Mouse (Mus musculus) small intestine, adult 2 months (tissue): ENCODE results near the gene 5330417C22Rik. TPM values are rescaled to one million over a fixed set of nuclear protein-coding genes. Genes with fewer than 3 reads are reported as not detected.

Experiments used
- H3K27ac ChIP-seq: fragments of 200-500 bp; 2 replicates; pipeline ENCODE4 v1.5.1; 2012; ENCODE audit warnings: low read depth, low read length, control low read depth, inconsistent platforms; ENCODE audit not compliant: insufficient read depth
- H3K27me3 ChIP-seq: fragments of 200-500 bp; 2 replicates; pipeline ENCODE4 v1.6.1; 2012; ENCODE audit warnings: mild to moderate bottlenecking, moderate library complexity, low read length, inconsistent platforms; ENCODE audit not compliant: control insufficient read depth, insufficient read depth
- H3K36me3 ChIP-seq: fragments of 200-500 bp; 2 replicates; pipeline ENCODE4 v1.6.1; 2012; ENCODE audit warnings: mild to moderate bottlenecking, low read length, control low read depth, inconsistent platforms; ENCODE audit not compliant: control insufficient read depth, insufficient read depth
- H3K4me1 ChIP-seq: fragments of 200-500 bp; 2 replicates; pipeline ENCODE4 v1.6.1; 2012; ENCODE audit warnings: low read length, inconsistent platforms, mixed read lengths; ENCODE audit not compliant: control insufficient read depth, insufficient read depth, insufficient read length
- H3K4me3 ChIP-seq: fragments of 200-500 bp; 2 replicates; pipeline ENCODE4 v1.5.1; 2012; ENCODE audit warnings: low read depth, mild to moderate bottlenecking, control low read depth, inconsistent platforms, low read length, moderate library complexity
- CTCF ChIP-seq: fragments of 200-500 bp; IDR thresholded peaks from 2 replicates; pipeline ENCODE4 v1.5.1; 2012; ENCODE audit warnings: low read depth, mild to moderate bottlenecking, control low read depth, inconsistent platforms, low read length, moderate library complexity, mixed read lengths; ENCODE audit not compliant: insufficient replicate concordance, insufficient read length; ENCODE audit errors: extremely low read depth
- POLR2A ChIP-seq: fragments of 200-500 bp; IDR thresholded peaks from 2 replicates; pipeline ENCODE4 v1.6.1; 2012; ENCODE audit warnings: low read depth, mild to moderate bottlenecking, control low read depth, inconsistent platforms, low read length, moderate library complexity
- WGBS: fragments of 180-500 bp; shearing (Covaris S2); methylation state at CpG from one replicate; pipeline ENCODE4 v1.1.7; 2018; 5-methylcytosine and 5-hydroxymethylcytosine counted together
- polyA plus RNA-seq: library from polyadenylated mRNA; depleted of rRNA; stranded (reverse); fragments of >200 nt; gene quantifications from 2 replicates; pipeline ENCODE4 v1.2.3, GENCODE M21; 2012

5330417C22Rik gene
- polyA plus RNA-seq, 1 experiment: 19.4 TPM

GRCm38 (mm10) chr3:108542299-108542698 lies 6.0 kb upstream of the 5330417C22Rik start:
- Histone ChIP-seq H3K4me3 (no peak overlapping the region), H3K27ac (no peak overlapping the region), H3K4me1 (peaks cover 2% of the 10 kb centered on the region; the same call in 1 of the 2 replicates), H3K27me3 (no peaks in the 10 kb centered on the region), H3K36me3 (no peaks in the 10 kb centered on the region)
- TF ChIP-seq POLR2A: no peak
- no peak for TF ChIP-seq CTCF
- WGBS: 80% methylated on average over 11 of the region's 11 CpGs

DNA sequence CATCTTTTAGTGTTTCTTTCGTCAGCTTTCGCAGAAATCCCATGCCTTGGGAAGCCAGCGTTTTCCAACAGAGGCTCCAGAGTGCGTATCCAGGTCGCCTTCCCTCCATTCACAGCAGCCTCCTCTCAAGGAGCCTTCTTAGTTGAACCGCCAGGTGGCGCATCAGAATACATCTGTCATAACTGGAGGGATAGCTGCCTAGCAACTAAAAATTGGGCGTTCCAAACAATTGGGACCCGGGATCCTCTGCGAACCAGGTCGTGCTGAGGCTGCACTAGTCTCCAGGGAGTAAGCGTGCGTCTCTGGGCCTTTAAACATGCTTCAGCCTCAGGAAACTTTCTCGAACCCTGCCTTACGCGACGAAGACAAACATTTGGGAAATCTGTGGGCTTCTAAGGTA lies 967 bp upstream of the 5330417C22Rik start:
- TF ChIP-seq CTCF (peak; percentile 85), POLR2A (no peak; the same call in 1 of the 2 replicates)
- no peaks in the 10 kb centered on the region for H3K27me3 ChIP-seq
- peaks cover 13% of the 10 kb centered on the region for H3K4me1 ChIP-seq
- H3K4me3 ChIP-seq: no peak overlapping the region
- no peak overlapping the region for H3K27ac ChIP-seq
- WGBS: 5% methylated on average over 17 of the region's 17 CpGs
- H3K36me3 ChIP-seq: no peaks in the 10 kb centered on the region

GRCm38 (mm10) chr3:108535896-108536516 lies 330 bp downstream of the 5330417C22Rik start:
- Histone ChIP-seq H3K27me3 (no peaks in the 10 kb centered on the region), H3K4me1 (peaks cover 15% of the 10 kb centered on the region), H3K27ac (no peak overlapping the region), H3K36me3 (no peaks in the 10 kb centered on the region), H3K4me3 (peak overlapping the region; percentile 46)
- TF ChIP-seq CTCF: no peak
- no peak for TF ChIP-seq POLR2A
- WGBS: 25% methylated on average over 15 of the region's 15 CpGs

DNA sequence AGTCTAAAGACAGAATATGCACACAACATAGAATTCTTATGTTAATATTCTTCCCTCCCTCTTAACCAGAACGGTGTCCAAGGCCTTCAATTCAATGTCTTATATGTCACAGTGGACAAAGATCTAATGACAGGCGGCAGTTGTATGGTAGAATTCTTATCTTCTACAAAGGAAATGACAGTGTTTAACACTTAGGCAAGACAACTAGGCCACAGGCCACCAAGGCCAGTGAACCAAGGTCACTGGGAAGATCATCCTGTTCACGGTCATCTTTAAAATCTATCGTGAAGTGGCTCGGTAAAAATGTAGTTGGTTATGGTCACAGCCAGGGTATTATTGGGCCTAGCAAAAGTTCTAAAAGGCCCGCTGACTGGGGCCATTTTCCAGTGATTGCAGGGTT lies 2.4 kb downstream of the 5330417C22Rik start, which contains the start of gene 1700013F07Rik:
TSS of gene 1700013F07Rik (plus strand) at position 200 of the 400 bp plus-strand sequence.
- TF ChIP-seq CTCF (no peak), POLR2A (no peak)
- Histone ChIP-seq H3K4me3 (no peak within 1 kb of the TSS), H3K27ac (peak within 1 kb of the TSS; percentile 78), H3K36me3 (no peaks in the 10 kb centered on the region), H3K27me3 (no peaks in the 10 kb centered on the region), H3K4me1 (peaks cover 19% of the 10 kb centered on the region)
- WGBS: 46% methylated on average over 6 of the region's 6 CpGs

DNA sequence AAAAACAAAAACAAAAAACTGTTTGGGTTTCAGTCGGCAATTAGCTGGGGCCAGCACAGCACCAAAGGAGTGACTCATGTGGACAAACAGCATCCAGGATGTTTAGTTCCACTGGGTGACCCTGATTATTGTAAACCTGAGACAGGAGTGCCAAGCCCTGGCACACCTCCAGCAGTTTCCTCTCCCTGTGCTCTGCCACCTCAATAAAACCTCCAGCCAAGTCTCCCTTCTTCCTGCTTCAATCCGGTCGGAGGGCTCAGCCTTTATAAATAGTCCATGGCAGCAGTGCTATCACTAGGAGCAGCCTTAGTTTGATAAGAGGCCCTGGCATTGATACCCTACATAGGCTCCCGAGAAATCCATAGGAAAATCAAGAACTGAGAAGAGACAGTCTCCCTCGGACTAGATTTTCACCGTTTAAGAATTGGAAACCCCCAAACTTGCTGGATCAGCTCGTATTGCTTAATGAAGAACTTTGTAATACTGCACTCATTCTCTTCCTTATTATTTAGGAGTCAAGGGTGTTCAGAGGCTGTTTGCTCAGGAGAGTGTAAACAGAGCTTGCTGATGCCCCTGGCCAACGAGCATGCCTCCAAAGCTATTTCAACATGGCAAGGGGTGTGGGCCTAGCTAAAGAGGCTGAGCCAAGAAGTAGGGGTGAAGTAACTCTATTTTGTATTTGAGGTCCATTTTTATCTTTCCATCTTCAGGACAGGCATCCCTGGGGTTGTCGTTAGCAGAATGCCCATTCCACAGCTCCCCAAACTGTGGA lies 3.0 kb downstream of the 5330417C22Rik start:
- peak overlapping the region; percentile 78 for H3K27ac ChIP-seq
- no peak for TF ChIP-seq CTCF
- no peak for TF ChIP-seq POLR2A

DNA sequence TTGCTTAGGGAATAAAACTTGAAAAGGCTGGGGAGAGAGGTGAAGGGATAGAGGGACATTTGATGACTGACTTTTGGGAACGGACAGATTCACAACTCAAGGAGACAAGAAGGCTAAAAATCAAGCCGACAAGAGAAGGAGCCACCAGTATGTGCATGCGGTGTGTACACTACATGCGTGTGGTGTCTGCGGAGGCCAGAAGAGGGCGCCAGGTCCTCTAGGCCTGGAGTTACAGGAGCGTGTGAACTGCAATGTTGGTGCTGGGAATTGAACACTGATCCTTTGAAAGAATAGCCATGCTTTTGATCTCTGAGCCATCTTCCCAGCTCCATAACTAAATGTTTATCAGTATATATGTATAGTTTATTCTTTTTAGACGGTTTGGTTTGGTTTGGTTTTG lies 7.8 kb downstream of the 5330417C22Rik start:
- Histone ChIP-seq H3K36me3 (no peaks in the 10 kb centered on the region), H3K27ac (no peak overlapping the region), H3K4me3 (no peak overlapping the region), H3K4me1 (peaks cover 10% of the 10 kb centered on the region; the same call in 1 of the 2 replicates), H3K27me3 (no peaks in the 10 kb centered on the region)
- TF ChIP-seq CTCF: no peak
- no peak for TF ChIP-seq POLR2A
- WGBS: 94% methylated on average over 8 of the region's 8 CpGs

More for the DNA sequence above, 3.0 kb downstream of the 5330417C22Rik start:
- Histone ChIP-seq H3K27me3 (no peaks in the 10 kb centered on the region), H3K36me3 (no peaks in the 10 kb centered on the region), H3K4me3 (no peak overlapping the region), H3K4me1 (peaks cover 19% of the 10 kb centered on the region)
- WGBS: 15% methylated on average over 9 of the region's 9 CpGs

GRCm38 (mm10) chr3:108523415-108523814 lies 12.9 kb downstream of the 5330417C22Rik start:
- no peaks in the 10 kb centered on the region for H3K27me3 ChIP-seq
- H3K27ac ChIP-seq: no peak overlapping the region
- H3K36me3 ChIP-seq: no peaks in the 10 kb centered on the region
- no peaks in the 10 kb centered on the region for H3K4me1 ChIP-seq
- no peak overlapping the region for H3K4me3 ChIP-seq
- TF ChIP-seq CTCF (no peak), POLR2A (no peak)
- WGBS: 92% methylated on average over 4 of the region's 4 CpGs
